8 mouse cellular contexts compared by ENCODE assay signal in genomic region chr4:119816620-119817356, GRCm38 (mm10).
DNase-seq lines count a peak whose midpoint lies in the region; ATAC-seq lines count a peak whose summit lies in the region.

No protein-coding gene starts in this region.

- H3K27ac ChIP-seq in heart, embryonic 15.5 days = peak overlapping the region; percentile 65

- no peaks in the 10 kb centered on the region for H3K36me3 ChIP-seq in heart, embryonic 15.5 days

- peaks cover 44% of the 10 kb centered on the region for H3K4me1 ChIP-seq in heart, embryonic 15.5 days (replicated peaks)

- H3K4me3 ChIP-seq in heart, embryonic 15.5 days = no peak overlapping the region

- peak overlapping the region; percentile 0; the same call in 1 of the 2 replicates for H3K4me2 ChIP-seq in heart, embryonic 15.5 days

- no peaks in the 10 kb centered on the region for H3K27me3 ChIP-seq in heart, embryonic 15.5 days

- 36% methylated on average over 7 of the region's 7 CpGs for WGBS in heart, embryonic 15.5 days

- H3K9me3 ChIP-seq in heart, embryonic 15.5 days (replicated peaks) = no peaks in the 10 kb centered on the region

- H3K9ac ChIP-seq in heart, embryonic 15.5 days = no peak overlapping the region

- ATAC-seq in heart, embryonic 15.5 days (replicated peaks; ENCODE audit: insufficient number of reproducible peaks, insufficient read depth, low FRiP score, low read depth) = peak; percentile 55; the same call in 1 of the 2 replicates

- DNase-seq in adrenal gland, adult 2 months = peak; percentile 10
- no peak for DNase-seq in adrenal gland, adult 18-20 months (ENCODE audit: low spot score in 2 of 2)
- DNase-seq in ovary, postnatal 36 days (ENCODE audit: low spot score) = peak; percentile 40
- DNase-seq in ovary, postnatal 10 days (ENCODE audit: low spot score) = no peak
- DNase-seq in lung, adult 18-20 months = peak; percentile 54 to 70
- peak; percentile 18 for DNase-seq in right cerebral cortex, adult 18-20 months
- no peak for DNase-seq in spleen, adult 12 weeks (ENCODE audit: low spot score)

Comparison
In these comparisons a context has a peak if more than half of its experiments do, and no peak if none do; other contexts are left out.
1. DNase-seq: peak in adrenal gland, adult 2 months (single experiment), ovary, postnatal 36 days (single experiment), lung, adult 18-20 months (2 of 2) and right cerebral cortex, adult 18-20 months (single experiment); none in adrenal gland, adult 18-20 months (0 of 2), ovary, postnatal 10 days (single experiment) and spleen, adult 12 weeks (single experiment).